Mouse (Mus musculus): ENCODE measurements at regions not wholly inside any gene's neighbourhood (a gene's known extent, or its start where the extent isn't known, plus 50 kb on each side); places are given as distances from the start of the nearest gene placed in this dataset.

DNA sequence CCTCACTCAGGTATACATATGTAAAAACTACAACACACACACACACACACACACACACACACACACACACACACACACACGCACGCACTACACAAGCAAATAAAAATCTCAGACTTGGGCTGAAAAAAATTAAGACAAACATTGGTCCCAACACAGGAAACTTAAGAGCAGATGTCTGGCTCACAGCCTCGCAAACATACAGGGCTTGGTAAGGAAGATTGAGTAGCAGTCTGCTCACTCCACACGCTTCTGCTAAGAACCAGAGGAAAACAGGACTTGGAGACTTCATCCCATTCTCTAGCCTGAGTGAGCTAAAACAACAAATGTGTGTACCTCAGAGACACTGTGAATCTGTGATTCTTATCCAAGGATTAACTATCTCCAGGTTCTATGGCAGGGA is 132.3 kb upstream of the Sox11 start:
- no peak for TF ChIP-seq CTCF (IDR thresholded peaks at IDR 0.05; ENCODE audit: low read depth, low read length)
- TF ChIP-seq POLR2A (IDR thresholded peaks at IDR 0.05; ENCODE audit: borderline replicate concordance, low read depth, low read length), result no peak

All from bone marrow macrophage, adult 2 months (primary cell).